Mouse (Mus musculus): ENCODE results near the gene Snrpd3. TPM values are rescaled to one million over a fixed set of nuclear protein-coding genes. Genes with fewer than 3 reads are reported as not detected.

The Snrpd3 gene
- polyA plus RNA-seq, 1 experiment = 2.6 TPM

GRCm38 (mm10) chr10:75586553-75586879 lies 69.2 kb downstream of the Snrpd3 start:
- no peak for TF ChIP-seq GATA1 (IDR thresholded peaks at IDR 0.05; ENCODE audit: low read length)
- no peak for TF ChIP-seq TAL1 (IDR thresholded peaks at IDR 0.05; ENCODE audit: low read length)
- no peaks in the 10 kb centered on the region for H3K36me3 ChIP-seq (ENCODE audit: control insufficient read depth)
- no peaks in the 10 kb centered on the region for H3K4me1 ChIP-seq (ENCODE audit: control insufficient read depth)
- H3K4me3 ChIP-seq (replicated peaks) = no peak overlapping the region
- H3K27me3 ChIP-seq (ENCODE audit: control insufficient read depth) = no peaks in the 10 kb centered on the region; the same call in 1 of the 2 replicates
- H3K9me3 ChIP-seq (ENCODE audit: control insufficient read depth, low read length) = no peaks in the 10 kb centered on the region

Other genes with a start within 250 kb of the Snrpd3 start
- gene Adora2a, start 200.7 kb upstream of the Snrpd3 start, polyA plus RNA-seq (2012) = not detected in 2 replicates
- not detected in 2 replicates for gene Upb1, start 116.4 kb upstream of the Snrpd3 start, polyA plus RNA-seq (2012)
- 14.0 and 14.8 TPM in 2 replicates for gene Gucd1, start 421 bp downstream of the Snrpd3 start, polyA plus RNA-seq (2012)
- not detected in 2 replicates for gene Lrrc75b, start 42.8 kb downstream of the Snrpd3 start, polyA plus RNA-seq (2012)
- 0.19 TPM in 1 of 2 replicates, not detected in the other for gene Ggt1, start 44.1 kb downstream of the Snrpd3 start, polyA plus RNA-seq (2012)
- gene Ggt5, start 71.8 kb downstream of the Snrpd3 start, polyA plus RNA-seq (2012) = 0.02 TPM in 1 of 2 replicates, not detected in the other
- gene Susd2, start 126.5 kb downstream of the Snrpd3 start, polyA plus RNA-seq (2012) = 0.05 and 0.09 TPM in 2 replicates
- gene Cabin1, start 246.8 kb downstream of the Snrpd3 start, polyA plus RNA-seq (2012) = 10.8 and 12.0 TPM in 2 replicates

Data from erythroblast, embryonic 14.5 days (primary cell).